Mouse (Mus musculus) CD4-positive helper T cell, adult 2 months (primary cell): ENCODE results near the gene Reep6.

Source experiments
- DNase-seq: peaks from one replicate; pipeline ENCODE4 v3.0.0-alpha.2; 2012; ENCODE audit warnings: low read depth, missing footprints, low spot score

Reep6 gene

DNA sequence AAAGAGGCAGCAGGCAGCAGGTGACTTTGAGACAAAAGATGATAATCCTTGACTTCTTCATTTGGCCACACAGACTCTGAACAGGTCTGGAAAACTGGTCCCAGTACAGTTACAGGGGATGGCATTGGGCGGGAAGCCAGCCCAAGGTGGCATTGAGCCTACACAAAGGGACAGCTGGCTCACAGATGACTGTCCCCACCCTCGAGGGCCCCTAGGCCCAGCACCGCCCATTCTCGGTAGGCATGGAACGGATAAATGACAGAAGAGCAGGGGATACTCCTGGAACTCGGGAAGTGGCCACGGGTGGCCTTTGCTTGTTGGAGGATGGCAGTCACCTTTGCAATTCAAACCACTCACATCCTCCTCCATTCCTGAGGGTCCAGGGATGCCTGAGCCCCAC is 55.6 kb downstream of the Reep6 start:
- DNase-seq: no peak
